Mouse (Mus musculus): ENCODE results near the gene Psma7. TPM values are rescaled to one million over a fixed set of nuclear protein-coding genes. Genes with fewer than 3 reads are reported as not detected.

Psma7 gene
- polyA plus RNA-seq, 1 experiment, result 152 TPM

GRCm38 (mm10) chr2:180020091-180020661 is 22.1 kb downstream of the Psma7 start:
- no peak for TF ChIP-seq CTCF (IDR thresholded peaks at IDR 0.05; ENCODE audit: extremely low read depth, insufficient read length, insufficient replicate concordance, low read depth, low read length)
- TF ChIP-seq POLR2A (IDR thresholded peaks at IDR 0.05; ENCODE audit: low read depth, low read length), result no peak
- no peaks in the 10 kb centered on the region for H3K36me3 ChIP-seq (ENCODE audit: control insufficient read depth, insufficient read depth, low read length)
- 30% methylated on average over 7 of the region's 7 CpGs for WGBS
- H3K27me3 ChIP-seq (ENCODE audit: control insufficient read depth, insufficient read depth, low read length), result peaks cover 7% of the 10 kb centered on the region; the same call in 1 of the 2 replicates
- no peak overlapping the region for H3K27ac ChIP-seq (ENCODE audit: insufficient read depth, low read depth, low read length)
- H3K4me1 ChIP-seq (ENCODE audit: control insufficient read depth, insufficient read depth, insufficient read length, low read length), result peaks cover 26% of the 10 kb centered on the region
- no peak overlapping the region for H3K4me3 ChIP-seq (ENCODE audit: low read depth, low read length)

- Histone ChIP-seq H3K27ac (ENCODE audit: insufficient read depth, low read depth, low read length) (peak overlapping the region; percentile 68), H3K27me3 (ENCODE audit: control insufficient read depth, insufficient read depth, low read length) (peaks cover 5% of the 10 kb centered on the region; the same call in 1 of the 2 replicates), H3K4me1 (ENCODE audit: control insufficient read depth, insufficient read depth, insufficient read length, low read length) (peaks cover 26% of the 10 kb centered on the region), H3K36me3 (ENCODE audit: control insufficient read depth, insufficient read depth, low read length) (no peaks in the 10 kb centered on the region), H3K4me3 (ENCODE audit: low read depth, low read length) (peak overlapping the region; percentile 46)
- WGBS, result 17% methylated on average over 9 of the region's 9 CpGs
- TF ChIP-seq CTCF (IDR thresholded peaks at IDR 0.05; ENCODE audit: extremely low read depth, insufficient read length, insufficient replicate concordance, low read depth, low read length) (no peak), POLR2A (IDR thresholded peaks at IDR 0.05; ENCODE audit: low read depth, low read length) (no peak)
Measured at GRCm38 (mm10) chr2:180018573-180018972, 23.7 kb downstream of the Psma7 start.

GRCm38 (mm10) chr2:180017632-180018031 is 24.6 kb downstream of the Psma7 start:
- H3K4me1 ChIP-seq (ENCODE audit: control insufficient read depth, insufficient read depth, insufficient read length, low read length), result peaks cover 28% of the 10 kb centered on the region
- no peak overlapping the region for H3K4me3 ChIP-seq (ENCODE audit: low read depth, low read length)
- no peaks in the 10 kb centered on the region; the same call in 1 of the 2 replicates for H3K27me3 ChIP-seq (ENCODE audit: control insufficient read depth, insufficient read depth, low read length)
- H3K36me3 ChIP-seq (ENCODE audit: control insufficient read depth, insufficient read depth, low read length), result no peaks in the 10 kb centered on the region
- WGBS, result 29% methylated on average over 4 of the region's 4 CpGs
- TF ChIP-seq CTCF (IDR thresholded peaks at IDR 0.05; ENCODE audit: extremely low read depth, insufficient read length, insufficient replicate concordance, low read depth, low read length), result no peak
- no peak for TF ChIP-seq POLR2A (IDR thresholded peaks at IDR 0.05; ENCODE audit: low read depth, low read length)
- no peak overlapping the region for H3K27ac ChIP-seq (ENCODE audit: insufficient read depth, low read depth, low read length)

DNA sequence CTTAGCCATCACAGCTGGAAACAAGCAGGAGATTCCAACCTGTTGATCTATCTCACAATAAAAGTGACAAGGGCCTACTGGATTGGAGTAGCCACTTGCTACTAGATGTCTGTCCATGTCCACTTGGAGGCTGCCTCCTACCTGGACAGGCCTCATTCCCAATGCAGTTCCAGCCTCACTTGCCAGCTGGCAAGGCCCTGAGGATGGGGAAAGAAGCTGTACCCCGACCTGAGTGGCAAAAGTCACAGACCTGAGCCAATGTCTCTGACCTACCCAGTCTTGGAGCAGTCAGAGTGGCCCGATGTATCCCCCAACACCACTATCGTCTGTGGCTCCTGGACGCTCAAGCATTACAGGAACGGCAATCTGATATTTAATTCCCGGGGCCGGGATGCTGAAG is 28.5 kb downstream of the Psma7 start:
- H3K27ac ChIP-seq (ENCODE audit: insufficient read depth, low read depth, low read length), result no peak overlapping the region
- TF ChIP-seq CTCF (IDR thresholded peaks at IDR 0.05; ENCODE audit: extremely low read depth, insufficient read length, insufficient replicate concordance, low read depth, low read length) (no peak), POLR2A (IDR thresholded peaks at IDR 0.05; ENCODE audit: low read depth, low read length) (no peak)
- WGBS, result 94% methylated on average over 7 of the region's 7 CpGs

DNA sequence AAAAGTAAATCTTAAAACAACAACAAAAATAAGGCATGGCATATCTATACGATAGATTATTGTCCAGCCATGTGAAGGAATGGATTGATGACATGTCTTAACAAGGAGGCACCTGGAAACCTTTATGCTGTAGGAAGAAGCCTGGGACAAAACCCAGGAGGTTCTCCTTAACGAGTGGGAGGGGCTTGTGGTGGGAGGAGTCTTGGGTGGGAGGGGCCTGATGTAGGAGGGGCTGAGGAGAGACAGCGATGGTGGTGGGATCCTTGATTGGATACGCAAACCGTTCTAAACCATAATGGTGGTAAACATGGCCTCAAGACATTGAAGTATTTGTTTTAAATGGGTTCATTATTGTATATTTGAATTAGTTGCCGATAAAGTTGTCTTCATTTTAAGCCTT is 30.9 kb downstream of the Psma7 start:
- TF ChIP-seq CTCF (IDR thresholded peaks at IDR 0.05; ENCODE audit: extremely low read depth, insufficient read length, insufficient replicate concordance, low read depth, low read length), result no peak
- no peak for TF ChIP-seq POLR2A (IDR thresholded peaks at IDR 0.05; ENCODE audit: low read depth, low read length)
- WGBS, result 80% methylated on average over 6 of the region's 6 CpGs
- Histone ChIP-seq H3K27ac (ENCODE audit: insufficient read depth, low read depth, low read length) (no peak overlapping the region), H3K27me3 (ENCODE audit: control insufficient read depth, insufficient read depth, low read length) (no peaks in the 10 kb centered on the region), H3K4me1 (ENCODE audit: control insufficient read depth, insufficient read depth, insufficient read length, low read length) (peaks cover 6% of the 10 kb centered on the region; the same call in 1 of the 2 replicates), H3K36me3 (ENCODE audit: control insufficient read depth, insufficient read depth, low read length) (no peaks in the 10 kb centered on the region), H3K4me3 (ENCODE audit: low read depth, low read length) (no peak overlapping the region)

More for the DNA sequence above, 28.5 kb downstream of the Psma7 start:
- no peak overlapping the region for H3K4me3 ChIP-seq (ENCODE audit: low read depth, low read length)
- no peaks in the 10 kb centered on the region for H3K27me3 ChIP-seq (ENCODE audit: control insufficient read depth, insufficient read depth, low read length)
- H3K36me3 ChIP-seq (ENCODE audit: control insufficient read depth, insufficient read depth, low read length), result no peaks in the 10 kb centered on the region
- peaks cover 11% of the 10 kb centered on the region for H3K4me1 ChIP-seq (ENCODE audit: control insufficient read depth, insufficient read depth, insufficient read length, low read length)

GRCm38 (mm10) chr2:180010686-180011085 is 31.5 kb downstream of the Psma7 start:
- no peak overlapping the region for H3K4me3 ChIP-seq (ENCODE audit: low read depth, low read length)
- WGBS, result 97% methylated on average over 7 of the region's 7 CpGs
- peaks cover 12% of the 10 kb centered on the region; the same call in 1 of the 2 replicates for H3K4me1 ChIP-seq (ENCODE audit: control insufficient read depth, insufficient read depth, insufficient read length, low read length)
- no peaks in the 10 kb centered on the region for H3K36me3 ChIP-seq (ENCODE audit: control insufficient read depth, insufficient read depth, low read length)
- no peak for TF ChIP-seq CTCF (IDR thresholded peaks at IDR 0.05; ENCODE audit: extremely low read depth, insufficient read length, insufficient replicate concordance, low read depth, low read length)
- no peak for TF ChIP-seq POLR2A (IDR thresholded peaks at IDR 0.05; ENCODE audit: low read depth, low read length)
- H3K27ac ChIP-seq (ENCODE audit: insufficient read depth, low read depth, low read length), result no peak overlapping the region
- H3K27me3 ChIP-seq (ENCODE audit: control insufficient read depth, insufficient read depth, low read length), result no peaks in the 10 kb centered on the region

DNA sequence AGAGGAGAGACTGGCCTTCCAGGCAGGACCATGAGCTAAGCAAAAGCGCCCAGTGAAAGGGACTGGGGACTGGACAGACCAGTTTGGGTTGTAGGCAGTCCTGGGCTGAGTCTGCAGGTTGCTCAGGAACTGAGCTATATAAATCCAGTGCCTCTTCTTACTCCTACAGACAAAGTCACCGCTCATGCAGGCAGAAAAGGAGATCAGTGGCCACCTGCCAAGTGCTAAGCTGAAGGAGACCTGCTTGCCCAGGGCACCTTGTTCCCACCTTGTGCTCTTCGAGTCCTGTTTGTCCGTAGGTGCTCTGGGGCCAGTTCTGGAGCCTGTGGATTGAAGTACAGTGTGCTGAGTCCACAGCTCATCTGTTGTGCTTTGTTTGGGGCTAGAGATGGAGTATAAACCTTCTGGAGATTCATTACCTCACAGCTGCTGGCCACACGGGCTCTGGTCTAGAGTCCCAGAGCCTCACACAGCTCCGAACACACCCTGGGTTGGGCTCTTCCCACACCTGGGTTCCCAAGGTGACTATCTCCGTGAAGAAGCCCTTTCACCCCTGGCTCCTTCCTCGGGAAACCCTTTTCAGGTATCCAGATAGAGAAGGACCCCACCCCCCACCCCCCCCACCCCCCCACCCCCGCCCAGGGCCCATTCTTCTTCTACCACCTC is 35.7 kb downstream of the Psma7 start:
- 18% methylated on average over 9 of the region's 9 CpGs for WGBS
- Histone ChIP-seq H3K4me1 (ENCODE audit: control insufficient read depth, insufficient read depth, insufficient read length, low read length) (peaks cover 11% of the 10 kb centered on the region; the same call in 1 of the 2 replicates), H3K27ac (ENCODE audit: insufficient read depth, low read depth, low read length) (peak overlapping the region; percentile 35; the same call in 1 of the 2 replicates), H3K36me3 (ENCODE audit: control insufficient read depth, insufficient read depth, low read length) (no peaks in the 10 kb centered on the region), H3K27me3 (ENCODE audit: control insufficient read depth, insufficient read depth, low read length) (no peaks in the 10 kb centered on the region), H3K4me3 (ENCODE audit: low read depth, low read length) (no peak overlapping the region; the same call in 1 of the 2 replicates)
- TF ChIP-seq CTCF (IDR thresholded peaks at IDR 0.05; ENCODE audit: extremely low read depth, insufficient read length, insufficient replicate concordance, low read depth, low read length) (no peak), POLR2A (IDR thresholded peaks at IDR 0.05; ENCODE audit: low read depth, low read length) (no peak)

Measured in small intestine, adult 2 months (tissue).